Mouse (Mus musculus) kidney, adult 2 months (tissue): ENCODE data around the gene Prkar2b.

Source experiments
- CTCF ChIP-seq: fragments of 200-500 bp; conservative IDR thresholded peaks from 2 replicates; pipeline ENCODE4 v1.5.1; 2011; ENCODE audit warnings: low read depth, mild to moderate bottlenecking, control low read depth, low read length, moderate library complexity, mixed read lengths; ENCODE audit not compliant: insufficient read depth, insufficient read length
- POLR2A ChIP-seq: fragments of 200-500 bp; IDR thresholded peaks from one replicate; pipeline ENCODE4 v1.6.1; 2011; ENCODE audit warnings: low read depth, low read length, control low read depth

- TF ChIP-seq POLR2A: no peak
- TF ChIP-seq CTCF: no peak
Measured at GRCm38 (mm10) chr12:32088566-32088965, 27.5 kb upstream of the Prkar2b start.
